Mouse (Mus musculus) stomach, postnatal 0 days (tissue): Measurements from ENCODE around the gene Adgrg5. TPM values are rescaled to one million over a fixed set of nuclear protein-coding genes. Genes with fewer than 3 reads are reported as not detected.

ENCODE experiments used
- ATAC-seq: fragments of 200-750 bp; cut with Nextera tagmentation; 2 replicates; pipeline ENCODE4 v1.8.0; 2017; ENCODE audit not compliant: low FRiP score, low TSS enrichment
- DNase-seq: peaks from one replicate; pipeline ENCODE4 v3.0.0-alpha.2; 2016; ENCODE audit warnings: low spot score
- H3K27ac ChIP-seq: fragments of 300-500 bp; sonication (generic); replicated peaks from 2 replicates; pipeline ENCODE4 v1.5.1; 2014; ENCODE audit warnings: mild to moderate bottlenecking, control low read depth
- H3K27me3 ChIP-seq: fragments of 300-500 bp; sonication (generic); 2 replicates; pipeline ENCODE4 v1.6.1; 2014; ENCODE audit warnings: low read length; ENCODE audit not compliant: control insufficient read depth, insufficient read depth
- H3K36me3 ChIP-seq: fragments of 300-500 bp; sonication (generic); 2 replicates; pipeline ENCODE4 v1.6.1; 2014; ENCODE audit warnings: low read length, mixed read lengths; ENCODE audit not compliant: control insufficient read depth, insufficient read depth
- H3K4me1 ChIP-seq: fragments of 300-500 bp; sonication (generic); replicated peaks from 2 replicates; pipeline ENCODE4 v1.6.1; 2014; ENCODE audit warnings: antibody characterized with exemption; ENCODE audit not compliant: control insufficient read depth, insufficient read depth
- H3K4me2 ChIP-seq: fragments of 300-500 bp; sonication (generic); replicated peaks from 2 replicates; pipeline ENCODE4 v1.6.1; 2014; ENCODE audit warnings: low read depth, mild to moderate bottlenecking, control low read depth, moderate library complexity
- H3K4me3 ChIP-seq: fragments of 300-500 bp; sonication (generic); 2 replicates; pipeline ENCODE4 v1.5.1; 2014; ENCODE audit warnings: low read depth, low read length, control low read depth
- H3K9ac ChIP-seq: fragments of 300-500 bp; sonication (generic); 2 replicates; pipeline ENCODE4 v1.6.1; 2014; ENCODE audit warnings: mild to moderate bottlenecking, low read length, control low read depth, mixed read lengths
- H3K9me3 ChIP-seq: fragments of 300-500 bp; sonication (generic); 2 replicates; pipeline ENCODE4 v1.6.1; 2016; ENCODE audit warnings: low read length; ENCODE audit not compliant: control insufficient read depth
- CTCF ChIP-seq: IDR thresholded peaks from 2 replicates; pipeline ENCODE4 v1.5.1; 2016; ENCODE audit warnings: antibody characterized with exemption, low read depth, mild to moderate bottlenecking, moderate library complexity
- EP300 ChIP-seq: optimal IDR thresholded peaks from 2 replicates; pipeline ENCODE3; 2016; ENCODE audit warnings: antibody characterized with exemption
- WGBS: fragments of 180-500 bp; shearing (Covaris S2); extraction: QIAGEN DNeasy Blood & Tissue Kit; methylation state at CpG from one replicate; pipeline ENCODE4 v1.1.7; 2014; 5-methylcytosine and 5-hydroxymethylcytosine counted together
- polyA plus RNA-seq: library from polyadenylated mRNA; unstranded; fragments of >200 nt; fragmentation: Nextera tagmentation; extraction: Ambion mirVana; gene quantifications from 2 replicates; pipeline ENCODE4 v1.2.1, GENCODE M21; 2015

Gene Adgrg5
- polyA plus RNA-seq, 1 experiment from 2014 or later, result 0.27 TPM

GRCm38 (mm10) chr8:94942566-94942965, 19.1 kb downstream of the Adgrg5 start:
- H3K4me1 ChIP-seq, result no peaks in the 10 kb centered on the region
- H3K36me3 ChIP-seq, result no peaks in the 10 kb centered on the region
- H3K4me2 ChIP-seq, result no peak overlapping the region
- no peaks in the 10 kb centered on the region for H3K9me3 ChIP-seq
- H3K27ac ChIP-seq, result no peak overlapping the region
- H3K27me3 ChIP-seq, result no peaks in the 10 kb centered on the region
- TF ChIP-seq EP300 (no peak), CTCF (peak; percentile 93)
- DNase-seq (peak; percentile 81), ATAC-seq (no peak)
- no peak overlapping the region for H3K4me3 ChIP-seq
- 25% methylated on average over 6 of the region's 6 CpGs for WGBS
- no peak overlapping the region for H3K9ac ChIP-seq

- no peaks in the 10 kb centered on the region for H3K27me3 ChIP-seq
- WGBS, result 46% methylated on average over 6 of the region's 6 CpGs
- H3K36me3 ChIP-seq, result no peaks in the 10 kb centered on the region
- ATAC-seq (no peak), DNase-seq (no peak)
- no peak overlapping the region for H3K4me3 ChIP-seq
- no peaks in the 10 kb centered on the region for H3K4me1 ChIP-seq
- no peak overlapping the region for H3K27ac ChIP-seq
- no peaks in the 10 kb centered on the region for H3K9me3 ChIP-seq
- TF ChIP-seq EP300 (no peak), CTCF (no peak)
- H3K4me2 ChIP-seq, result no peak overlapping the region
- no peak overlapping the region for H3K9ac ChIP-seq
These were observed 21.7 kb downstream of the Adgrg5 start for GRCm38 (mm10) chr8:94945185-94945584.

GRCm38 (mm10) chr8:94948421-94948820, 24.9 kb downstream of the Adgrg5 start:
- WGBS, result 78% methylated on average over 4 of the region's 4 CpGs
- Histone ChIP-seq H3K4me3 (no peak overlapping the region), H3K36me3 (no peaks in the 10 kb centered on the region), H3K9me3 (no peaks in the 10 kb centered on the region), H3K4me2 (no peak overlapping the region), H3K27me3 (no peaks in the 10 kb centered on the region), H3K4me1 (no peaks in the 10 kb centered on the region), H3K9ac (no peak overlapping the region), H3K27ac (no peak overlapping the region)
- ATAC-seq, result no peak
- TF ChIP-seq CTCF, result no peak
- TF ChIP-seq EP300, result no peak
- DNase-seq, result no peak

GRCm38 (mm10) chr8:94949010-94949409, 25.5 kb downstream of the Adgrg5 start:
- H3K4me1 ChIP-seq, result 0 out of 2 replicates have a peak, but pooled peaks cover 3% of the 10 kb centered on the region
- H3K9me3 ChIP-seq, result no peaks in the 10 kb centered on the region
- no peaks in the 10 kb centered on the region for H3K36me3 ChIP-seq
- H3K27ac ChIP-seq, result no peak overlapping the region
- WGBS, result 81% methylated on average over 4 of the region's 4 CpGs
- H3K9ac ChIP-seq, result no peak overlapping the region
- H3K27me3 ChIP-seq, result no peaks in the 10 kb centered on the region
- no peak for ATAC-seq
- no peak overlapping the region for H3K4me2 ChIP-seq
- H3K4me3 ChIP-seq, result no peak overlapping the region
- no peak for DNase-seq
- TF ChIP-seq CTCF (peak; percentile 28), EP300 (no peak)

- H3K4me1 ChIP-seq, result 0 out of 2 replicates have a peak, but pooled peaks cover 3% of the 10 kb centered on the region
- H3K4me2 ChIP-seq, result no peak overlapping the region
These were observed 26.6 kb downstream of the Adgrg5 start for GRCm38 (mm10) chr8:94950046-94950445.

GRCm38 (mm10) chr8:94950458-94950857, 27.0 kb downstream of the Adgrg5 start:
- no peaks in the 10 kb centered on the region for H3K27me3 ChIP-seq
- TF ChIP-seq CTCF (no peak), EP300 (no peak)
- no peaks in the 10 kb centered on the region for H3K36me3 ChIP-seq
- no peak overlapping the region for H3K9ac ChIP-seq
- no peak overlapping the region for H3K27ac ChIP-seq
- WGBS, result 74% methylated on average over 5 of the region's 5 CpGs
- H3K9me3 ChIP-seq, result no peaks in the 10 kb centered on the region
- H3K4me3 ChIP-seq, result no peak overlapping the region
- 0 out of 2 replicates have a peak, but pooled peaks cover 3% of the 10 kb centered on the region for H3K4me1 ChIP-seq
- H3K4me2 ChIP-seq, result no peak overlapping the region
- no peak for ATAC-seq
- DNase-seq, result no peak

More at GRCm38 (mm10) chr8:94950046-94950445, 26.6 kb downstream of the Adgrg5 start:
- Histone ChIP-seq H3K4me3 (no peak overlapping the region), H3K9me3 (no peaks in the 10 kb centered on the region), H3K27ac (no peak overlapping the region), H3K36me3 (no peaks in the 10 kb centered on the region), H3K27me3 (no peaks in the 10 kb centered on the region), H3K9ac (no peak overlapping the region)
- ATAC-seq (peak; percentile 30), DNase-seq (peak; percentile 77)
- peak; percentile 99 for TF ChIP-seq CTCF
- no peak for TF ChIP-seq EP300
- WGBS, result 13% methylated on average over 4 of the region's 4 CpGs
